Mouse (Mus musculus) lung, postnatal 25 days (tissue): ENCODE measurements at regions not wholly inside any gene's neighbourhood (a gene's known extent, or its start where the extent isn't known, plus 50 kb on each side); places are given as distances from the start of the nearest gene placed in this dataset.

Source experiments
- DNase-seq: peaks from one replicate; pipeline ENCODE4 v3.0.0; 2022; ENCODE audit warnings: low spot score

GRCm38 (mm10) chr17:87501098-87501497 lies 54.4 kb upstream of the Calm2 start:
- no peak for DNase-seq

- DNase-seq, result peak; percentile 44
Observed at GRCm38 (mm10) chr17:87501687-87502387, 55.1 kb upstream of the Calm2 start.

- DNase-seq, result no peak
Observed at GRCm38 (mm10) chr17:87502388-87503369, 55.9 kb upstream of the Calm2 start.

- DNase-seq, result no peak
Observed at GRCm38 (mm10) chr17:87503491-87503890, 56.8 kb upstream of the Calm2 start.

GRCm38 (mm10) chr17:87504960-87505681 lies 58.4 kb upstream of the Calm2 start:
- DNase-seq, result no peak

- no peak for DNase-seq
Observed at GRCm38 (mm10) chr17:87507848-87508247, 61.1 kb upstream of the Calm2 start.

- no peak for DNase-seq
Observed at GRCm38 (mm10) chr17:87508582-87509253, 62.0 kb upstream of the Calm2 start.

- DNase-seq, result no peak
Observed at GRCm38 (mm10) chr17:87512000-87512611, 65.4 kb upstream of the Calm2 start.

GRCm38 (mm10) chr17:87513822-87514221 lies 67.1 kb upstream of the Calm2 start:
- DNase-seq, result no peak

GRCm38 (mm10) chr17:87514366-87515126 lies 67.8 kb upstream of the Calm2 start:
- DNase-seq, result peak; percentile 32

- DNase-seq, result no peak
Observed at GRCm38 (mm10) chr17:87517258-87517657, 70.5 kb upstream of the Calm2 start.

GRCm38 (mm10) chr17:87519454-87519853 lies 72.7 kb upstream of the Calm2 start:
- no peak for DNase-seq

- no peak for DNase-seq
Observed at GRCm38 (mm10) chr17:87520841-87521240, 74.1 kb upstream of the Calm2 start.

- no peak for DNase-seq
Observed at GRCm38 (mm10) chr17:87521622-87522151, 75.0 kb upstream of the Calm2 start.

- DNase-seq, result no peak
Observed at GRCm38 (mm10) chr17:87522500-87523091, 75.9 kb upstream of the Calm2 start.

- DNase-seq, result peak; percentile 59
Observed at GRCm38 (mm10) chr17:87523643-87524042, 76.9 kb upstream of the Calm2 start.

GRCm38 (mm10) chr17:87527174-87527573 lies 80.4 kb upstream of the Calm2 start:
- no peak for DNase-seq

GRCm38 (mm10) chr17:87530162-87530817 lies 83.6 kb upstream of the Calm2 start:
- DNase-seq, result peak; percentile 86

GRCm38 (mm10) chr17:87530818-87531410 lies 84.2 kb upstream of the Calm2 start:
- no peak for DNase-seq
